Mouse (Mus musculus) mammary gland, adult 2 months (tissue): ENCODE data around the gene Scube3. TPM values are rescaled to one million over a fixed set of nuclear protein-coding genes. Genes with fewer than 3 reads are reported as not detected.

ENCODE experiments used
- polyA plus RNA-seq: library from polyadenylated mRNA; depleted of rRNA; stranded (reverse); fragments of >200 nt; gene quantifications from 2 replicates; pipeline ENCODE4 v1.2.3, GENCODE M21; 2012; ENCODE audit warnings: low replicate concordance; rRNA removed

The Scube3 gene
- 3.3 and 4.4 TPM in 2 replicates for polyA plus RNA-seq

DNA sequence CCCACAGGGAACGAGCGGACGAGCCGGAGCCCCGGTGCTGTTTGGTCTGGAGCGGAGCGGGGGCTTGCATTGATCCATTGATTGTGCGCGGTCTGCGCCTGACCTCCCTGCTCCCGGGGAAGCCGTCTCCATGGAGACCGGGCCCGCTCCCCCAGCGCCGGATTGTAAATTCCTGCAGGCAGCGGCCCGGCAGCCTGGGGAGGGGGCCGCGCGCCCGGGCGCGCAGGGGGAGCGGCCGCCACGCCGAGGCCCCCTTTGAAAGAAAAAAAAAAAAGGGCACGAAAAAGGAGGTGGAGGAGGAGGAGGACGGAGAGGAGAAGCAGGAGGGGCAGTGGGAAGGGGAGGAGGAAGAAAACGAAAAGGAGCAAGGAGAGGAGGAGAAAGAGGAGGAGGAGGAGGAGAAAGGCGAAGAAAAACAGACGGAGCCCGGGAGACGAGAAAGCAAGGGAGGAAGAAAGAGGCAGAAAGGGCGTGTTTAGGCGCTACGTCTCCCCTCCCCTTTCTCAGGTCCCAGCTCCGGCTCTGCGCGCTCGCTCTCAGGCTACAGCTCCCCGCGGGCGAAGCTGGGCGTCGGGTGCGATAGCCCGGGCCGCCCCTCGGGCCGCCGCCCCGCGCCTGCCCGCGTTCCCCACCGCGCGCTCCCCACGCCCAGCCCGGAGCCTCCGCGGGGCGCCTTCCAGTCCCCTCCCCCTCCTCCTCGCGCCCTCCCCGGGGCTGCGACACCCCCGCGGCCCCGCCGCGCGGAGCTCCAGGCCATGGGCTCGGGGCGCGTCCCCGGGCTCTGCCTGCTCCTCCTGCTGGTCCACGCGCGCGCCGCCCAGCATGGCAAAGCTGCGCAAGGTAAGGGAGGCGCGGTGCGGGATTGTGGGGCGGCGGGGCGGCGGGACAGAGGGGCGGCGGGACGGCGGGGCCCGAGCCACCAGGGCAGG, at the start of gene Scube3:
Gene Scube3, plus strand, starts transcription at position 371 of the 929 bp plus-strand sequence.

GRCm38 (mm10) chr17:28176775-28177539, 35.0 kb downstream of the Scube3 start, which contains the start of gene Zfp523:
TSS of gene Zfp523 (plus strand) at chr17:28177129.

GRCm38 (mm10) chr17:28207591-28208313, 65.8 kb downstream of the Scube3 start, which contains the start of gene Def6:
TSS of gene Def6 (plus strand) at chr17:28207778.

Other genes with a start within 250 kb of the Scube3 start
- gene Anks1, start 232.8 kb upstream of the Scube3 start, polyA plus RNA-seq: 48.1 and 58.9 TPM in 2 replicates
- gene Taf11, start 232.3 kb upstream of the Scube3 start, polyA plus RNA-seq: 7.8 and 9.1 TPM in 2 replicates
- 0.65 and 1.2 TPM in 2 replicates for gene Tcp11, start 61.5 kb upstream of the Scube3 start, polyA plus RNA-seq
- 38.4 and 69.0 TPM in 2 replicates for gene Zfp523, start 35.0 kb downstream of the Scube3 start, polyA plus RNA-seq
- 21.5 and 48.5 TPM in 2 replicates for gene Def6, start 65.6 kb downstream of the Scube3 start, polyA plus RNA-seq
- gene Ppard, start 90.6 kb downstream of the Scube3 start, polyA plus RNA-seq: 39.9 and 51.9 TPM in 2 replicates
- gene Fance, start 171.4 kb downstream of the Scube3 start, polyA plus RNA-seq: 14.5 and 25.4 TPM in 2 replicates
- gene Rpl10a, start 186.3 kb downstream of the Scube3 start, polyA plus RNA-seq: 1,640 and 3,869 TPM in 2 replicates
- gene Tead3, start 208.7 kb downstream of the Scube3 start, polyA plus RNA-seq: 14.7 and 22.6 TPM in 2 replicates
- 1.2 and 2.5 TPM in 2 replicates for gene Tulp1, start 223.1 kb downstream of the Scube3 start, polyA plus RNA-seq